Mouse (Mus musculus) stomach, embryonic 15.5 days (tissue): Measurements from ENCODE around the gene Hist1h1d. TPM values are rescaled to one million over a fixed set of nuclear protein-coding genes. Genes with fewer than 3 reads are reported as not detected.
A peak's percentile ranks its signal among the peaks of the same experiment; 100 is the strongest.
"Not testable (repeated sequence)": the region's sequence is repeated elsewhere in the genome, so short reads cannot be mapped to it uniquely, and the experiment has no call there.

Source experiments
- ATAC-seq: fragments of 200-750 bp; cut with Nextera tagmentation; 2 replicates; pipeline ENCODE4 v1.8.0; 2017; ENCODE audit warnings: low read depth, moderate number of reproducible peaks, moderate TSS enrichment; ENCODE audit not compliant: insufficient read depth, low FRiP score
- H3K27ac ChIP-seq: fragments of 300-500 bp; sonication (generic); 2 replicates; pipeline ENCODE4 v1.5.1; 2015; ENCODE audit warnings: mild to moderate bottlenecking, inconsistent platforms
- H3K27me3 ChIP-seq: fragments of 300-500 bp; sonication (generic); replicated peaks from 2 replicates; pipeline ENCODE4 v1.6.1; 2015; ENCODE audit warnings: inconsistent platforms
- H3K36me3 ChIP-seq: fragments of 300-500 bp; sonication (generic); 2 replicates; pipeline ENCODE4 v1.6.1; 2015; ENCODE audit warnings: inconsistent platforms
- H3K4me1 ChIP-seq: fragments of 300-500 bp; sonication (generic); 2 replicates; pipeline ENCODE4 v1.6.1; 2015; ENCODE audit warnings: inconsistent platforms
- H3K4me2 ChIP-seq: fragments of 300-500 bp; sonication (generic); 2 replicates; pipeline ENCODE4 v1.6.1; 2015; ENCODE audit warnings: mild to moderate bottlenecking, inconsistent platforms
- H3K4me3 ChIP-seq: fragments of 300-500 bp; sonication (generic); replicated peaks from 2 replicates; pipeline ENCODE4 v1.5.1; 2015; ENCODE audit warnings: inconsistent platforms
- H3K9ac ChIP-seq: fragments of 300-500 bp; sonication (generic); 2 replicates; pipeline ENCODE4 v1.6.1; 2015; ENCODE audit warnings: inconsistent platforms
- H3K9me3 ChIP-seq: fragments of 300-500 bp; sonication (generic); 2 replicates; pipeline ENCODE4 v1.6.1; 2016; ENCODE audit warnings: inconsistent platforms
- WGBS: fragments of 180-500 bp; shearing (Covaris S2); methylation state at CpG from one replicate; pipeline ENCODE4 v1.1.7; 2015; 5-methylcytosine and 5-hydroxymethylcytosine counted together
- polyA plus RNA-seq: library from polyadenylated mRNA; unstranded; fragments of >200 nt; fragmentation: Nextera tagmentation; extraction: Ambion mirVana; gene quantifications from 2 replicates; pipeline ENCODE4 v1.2.1, GENCODE M21; 2015

Gene Hist1h1d
- polyA plus RNA-seq, 1 experiment from 2014 or later = 0.98 TPM

DNA sequence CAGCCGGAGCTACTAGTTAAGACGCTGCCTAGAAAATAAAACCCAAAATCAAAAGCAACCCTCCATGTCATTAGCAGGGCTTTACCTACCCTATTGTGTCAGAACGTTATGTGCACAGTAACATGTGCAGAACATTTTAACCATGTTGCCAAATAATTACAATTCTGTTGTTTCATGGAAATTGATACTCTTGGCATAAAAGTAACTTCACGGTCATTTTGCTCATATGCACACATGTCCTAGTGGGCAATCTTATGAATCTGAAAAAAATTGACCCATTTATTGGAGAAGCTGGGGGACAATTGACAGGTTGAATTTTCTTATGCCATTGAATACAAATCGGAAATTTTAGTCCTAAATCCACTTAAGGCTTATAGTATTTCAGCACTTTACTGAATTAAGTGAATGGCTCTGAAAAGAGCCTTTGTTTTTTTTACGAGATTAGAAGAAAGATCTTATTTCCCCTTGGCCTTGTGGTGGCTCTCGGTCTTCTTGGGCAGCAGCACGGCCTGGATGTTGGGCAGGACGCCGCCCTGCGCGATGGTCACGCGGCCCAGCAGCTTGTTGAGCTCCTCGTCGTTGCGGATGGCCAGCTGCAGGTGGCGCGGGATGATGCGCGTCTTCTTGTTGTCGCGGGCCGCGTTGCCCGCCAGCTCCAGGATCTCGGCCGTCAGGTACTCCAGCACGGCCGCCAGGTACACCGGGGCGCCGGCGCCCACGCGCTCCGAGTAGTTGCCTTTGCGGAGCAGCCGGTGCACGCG, 17.4 kb downstream of the Hist1h1d start:
- H3K4me3 ChIP-seq = peak overlapping the region; percentile 47
- H3K4me1 ChIP-seq, ATAC-seq, H3K27me3 ChIP-seq, H3K9me3 ChIP-seq, H3K36me3 ChIP-seq: not testable (repeated sequence)
- 1% methylated on average over 27 of the region's 41 CpGs for WGBS
- H3K27ac ChIP-seq = peak overlapping the region; percentile 98
- peak overlapping the region; percentile 9; the same call in 1 of the 2 replicates for H3K9ac ChIP-seq
- H3K4me2 ChIP-seq = peak overlapping the region; percentile 52

DNA sequence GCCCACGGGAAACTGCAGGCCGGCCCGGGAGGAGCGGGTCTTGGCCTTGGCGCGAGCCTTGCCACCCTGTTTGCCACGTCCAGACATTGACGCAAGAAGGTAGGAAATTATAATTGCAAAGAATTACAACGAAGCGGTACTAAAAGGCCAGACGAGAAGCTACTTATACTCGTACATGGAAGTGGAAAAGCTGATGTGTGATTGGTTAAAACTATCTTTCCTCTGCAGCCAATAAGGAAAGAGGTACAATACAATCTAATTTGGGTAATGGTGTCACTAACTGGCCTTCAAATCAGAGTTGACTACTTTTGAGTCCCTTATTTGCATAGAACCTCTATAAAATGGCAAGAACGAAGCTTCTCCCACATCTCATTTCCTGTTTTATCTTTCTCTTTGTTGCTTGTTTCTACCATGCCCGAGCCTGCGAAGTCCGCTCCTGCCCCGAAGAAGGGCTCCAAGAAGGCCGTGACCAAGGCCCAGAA, 18.0 kb downstream of the Hist1h1d start, which contains the start of the genes Hist1h2ae and Hist1h2bg:
TSS of gene Hist1h2ae (minus strand) at position 199 of the 482 bp plus-strand sequence.
TSS of gene Hist1h2bg (plus strand) at position 375 of the 482 bp plus-strand sequence.
- Histone ChIP-seq H3K4me2 (peak within 1 kb of the TSS; percentile 61), H3K27me3 (no peaks in the 10 kb centered on the region), H3K4me1 (no peaks in the 10 kb centered on the region; the same call in 1 of the 2 replicates), H3K27ac (peak within 1 kb of the TSS; percentile 98), H3K9me3 (no peaks in the 10 kb centered on the region), H3K9ac (peak within 1 kb of the TSS; percentile 41; the same call in 1 of the 2 replicates), H3K36me3 (no peaks in the 10 kb centered on the region), H3K4me3 (peak within 1 kb of the TSS; percentile 47)
- peak; percentile 88 for ATAC-seq
- WGBS = 0% methylated on average over 18 of the region's 18 CpGs

DNA sequence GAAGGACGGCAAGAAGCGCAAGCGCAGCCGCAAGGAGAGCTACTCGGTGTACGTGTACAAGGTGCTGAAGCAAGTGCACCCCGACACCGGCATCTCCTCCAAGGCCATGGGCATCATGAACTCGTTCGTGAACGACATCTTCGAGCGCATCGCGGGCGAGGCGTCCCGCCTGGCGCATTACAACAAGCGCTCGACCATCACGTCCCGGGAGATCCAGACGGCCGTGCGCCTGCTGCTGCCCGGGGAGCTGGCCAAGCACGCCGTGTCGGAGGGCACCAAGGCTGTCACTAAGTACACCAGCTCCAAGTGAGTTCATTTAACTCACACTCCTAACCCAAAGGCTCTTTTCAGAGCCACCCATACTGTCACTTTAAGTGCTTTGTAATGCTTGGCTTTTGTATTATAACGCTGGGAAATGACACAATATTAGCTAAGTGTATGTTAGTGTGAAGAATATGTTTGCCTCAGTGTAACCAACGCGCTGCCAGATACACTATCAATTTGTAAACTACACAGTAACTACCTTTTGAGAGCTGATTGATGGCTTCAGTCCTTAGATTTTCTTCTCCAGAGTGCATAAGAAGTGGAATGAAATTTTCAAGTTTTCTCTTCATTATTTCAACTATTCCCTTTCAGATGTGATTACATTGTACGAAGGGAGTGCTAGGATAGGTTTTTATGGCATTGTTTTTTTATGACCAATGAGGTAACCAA, 18.6 kb downstream of the Hist1h1d start:
- Histone ChIP-seq H3K9ac (peak overlapping the region; percentile 41; the same call in 1 of the 2 replicates), H3K4me2 (peak overlapping the region; percentile 61), H3K27ac (peak overlapping the region; percentile 98), H3K4me3 (peak overlapping the region; percentile 47)
- H3K36me3 ChIP-seq, ATAC-seq, H3K27me3 ChIP-seq, H3K9me3 ChIP-seq, H3K4me1 ChIP-seq: not testable (repeated sequence)
- WGBS = 0% methylated on average over 15 of the region's 34 CpGs

DNA sequence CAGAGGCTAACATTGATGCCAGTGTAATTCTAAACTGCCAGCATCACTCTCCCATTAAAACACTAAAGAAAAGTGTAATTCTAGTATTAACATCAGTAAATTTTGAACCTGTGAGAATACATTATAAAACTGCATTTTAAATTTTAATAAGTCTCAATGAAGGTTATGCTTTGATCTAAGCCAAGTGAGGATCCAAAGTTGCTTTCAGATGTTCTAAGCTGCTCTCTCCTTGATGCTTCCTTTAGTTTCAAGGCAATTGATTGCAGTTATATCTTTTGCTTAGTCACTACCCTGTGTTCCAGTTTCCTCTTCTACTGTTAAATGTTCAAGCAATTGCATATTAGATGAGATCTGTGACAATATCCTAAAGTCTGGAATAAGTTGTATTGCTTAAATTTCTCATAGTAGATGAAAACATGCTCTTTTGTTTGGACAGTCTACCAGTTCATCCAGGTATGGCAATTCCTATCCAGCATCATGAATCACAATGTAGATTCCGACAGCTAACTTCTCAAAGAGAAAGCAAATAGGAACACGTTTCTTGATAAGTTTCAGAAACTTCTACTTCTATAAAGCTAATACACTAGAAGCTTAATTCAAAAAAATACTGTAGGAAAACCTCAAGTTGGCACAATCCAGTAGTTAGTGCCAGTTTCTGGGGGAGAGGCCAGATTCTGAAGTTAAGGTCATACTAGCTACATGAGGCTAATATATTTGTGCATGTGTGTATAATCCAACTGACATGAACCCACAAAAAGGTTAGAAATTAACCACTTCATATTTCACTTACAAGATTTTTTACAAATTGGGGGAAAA, 19.4 kb downstream of the Hist1h1d start:
- no peak for ATAC-seq
- Histone ChIP-seq H3K9ac (peak overlapping the region; percentile 41; the same call in 1 of the 2 replicates), H3K4me2 (peak overlapping the region; percentile 61), H3K36me3 (no peaks in the 10 kb centered on the region), H3K4me3 (peak overlapping the region; percentile 47), H3K27ac (peak overlapping the region; percentile 94), H3K9me3 (no peaks in the 10 kb centered on the region), H3K27me3 (no peaks in the 10 kb centered on the region), H3K4me1 (peaks cover 7% of the 10 kb centered on the region; the same call in 1 of the 2 replicates)
- WGBS = 19% methylated on average over 2 of the region's 2 CpGs

DNA sequence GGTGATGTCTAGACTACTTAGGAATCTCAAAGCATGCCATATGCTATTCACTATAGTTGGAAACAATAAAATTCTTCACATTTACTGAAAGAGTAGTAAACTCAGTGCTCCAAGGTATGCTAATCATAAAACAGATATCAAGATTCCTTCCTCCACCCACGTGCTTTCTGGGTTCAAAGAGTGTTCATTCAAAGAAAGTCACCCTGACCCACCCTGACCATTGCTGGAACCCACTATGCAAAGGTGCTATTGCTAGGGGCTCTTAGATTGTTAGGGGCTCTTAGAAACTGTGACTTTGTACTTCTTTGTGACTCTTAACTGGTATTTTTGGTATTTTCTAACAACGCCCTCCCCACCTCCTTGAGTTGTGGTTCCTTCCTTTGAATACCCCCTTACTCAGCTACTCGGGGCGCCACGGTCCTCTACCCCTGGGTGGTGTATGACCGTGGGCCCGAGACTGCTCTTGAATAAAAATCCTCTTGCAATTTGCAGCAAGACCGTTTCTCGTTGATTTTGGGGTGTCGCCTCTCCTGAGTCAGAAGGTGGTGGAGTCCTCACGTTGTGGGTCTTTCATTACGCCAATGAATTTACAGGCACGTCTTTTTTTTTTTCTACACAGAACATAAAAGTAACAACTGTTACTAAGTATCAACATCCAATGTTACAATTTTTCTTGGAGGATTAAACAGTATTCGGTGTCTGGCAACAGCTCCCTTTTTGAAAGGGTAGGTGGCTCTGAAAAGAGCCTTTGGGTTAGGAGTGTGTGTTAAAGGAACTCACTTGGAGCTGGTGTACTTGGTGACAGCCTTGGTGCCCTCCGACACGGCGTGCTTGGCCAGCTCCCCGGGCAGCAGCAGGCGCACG, 20.2 kb downstream of the Hist1h1d start:
- H3K4me1 ChIP-seq, ATAC-seq, H3K27me3 ChIP-seq, H3K9me3 ChIP-seq, H3K36me3 ChIP-seq: not testable (repeated sequence)
- 7% methylated on average over 20 of the region's 20 CpGs for WGBS
- Histone ChIP-seq H3K4me3 (peak overlapping the region; percentile 47), H3K9ac (peak overlapping the region; percentile 37; the same call in 1 of the 2 replicates), H3K4me2 (peak overlapping the region; percentile 61), H3K27ac (peak overlapping the region; percentile 94)

DNA sequence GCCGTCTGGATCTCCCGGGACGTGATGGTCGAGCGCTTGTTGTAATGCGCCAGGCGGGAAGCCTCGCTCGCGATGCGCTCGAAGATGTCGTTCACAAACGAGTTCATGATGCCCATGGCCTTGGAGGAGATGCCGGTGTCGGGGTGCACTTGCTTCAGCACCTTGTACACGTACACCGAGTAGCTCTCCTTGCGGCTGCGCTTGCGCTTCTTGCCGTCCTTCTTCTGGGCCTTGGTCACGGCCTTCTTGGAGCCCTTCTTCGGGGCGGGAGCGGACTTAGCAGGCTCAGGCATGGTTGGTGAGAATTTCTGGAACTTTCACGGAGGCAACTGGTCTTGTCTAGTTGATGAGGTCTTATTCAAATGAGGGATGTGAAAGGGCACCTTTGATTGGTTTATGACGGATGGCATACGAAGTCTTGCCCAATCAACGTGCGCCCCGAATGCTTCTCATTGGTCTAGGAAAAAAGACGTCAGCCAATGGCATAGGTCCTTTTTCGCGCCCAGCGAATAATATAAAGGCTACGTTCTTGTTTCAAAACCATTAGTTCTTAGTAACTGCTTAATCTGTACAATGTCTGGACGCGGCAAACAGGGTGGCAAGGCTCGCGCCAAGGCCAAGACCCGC, 20.9 kb downstream of the Hist1h1d start, which contains the start of the genes Hist1h2bf and Hist1h2ad:
TSS of gene Hist1h2bf (minus strand) at position 299 of the 627 bp plus-strand sequence.
TSS of gene Hist1h2ad (plus strand) at position 484 of the 627 bp plus-strand sequence.
- Histone ChIP-seq H3K9ac (peak within 1 kb of the TSS; percentile 37; the same call in 1 of the 2 replicates), H3K4me2 (peak within 1 kb of the TSS; percentile 71), H3K4me3 (peak within 1 kb of the TSS; percentile 47), H3K27ac (peak within 1 kb of the TSS; percentile 94)
- H3K36me3 ChIP-seq, H3K4me1 ChIP-seq, H3K27me3 ChIP-seq, H3K9me3 ChIP-seq: not testable (repeated sequence)
- peak; percentile 87 for ATAC-seq
- under 1% methylated on average over 42 of the region's 42 CpGs for WGBS

DNA sequence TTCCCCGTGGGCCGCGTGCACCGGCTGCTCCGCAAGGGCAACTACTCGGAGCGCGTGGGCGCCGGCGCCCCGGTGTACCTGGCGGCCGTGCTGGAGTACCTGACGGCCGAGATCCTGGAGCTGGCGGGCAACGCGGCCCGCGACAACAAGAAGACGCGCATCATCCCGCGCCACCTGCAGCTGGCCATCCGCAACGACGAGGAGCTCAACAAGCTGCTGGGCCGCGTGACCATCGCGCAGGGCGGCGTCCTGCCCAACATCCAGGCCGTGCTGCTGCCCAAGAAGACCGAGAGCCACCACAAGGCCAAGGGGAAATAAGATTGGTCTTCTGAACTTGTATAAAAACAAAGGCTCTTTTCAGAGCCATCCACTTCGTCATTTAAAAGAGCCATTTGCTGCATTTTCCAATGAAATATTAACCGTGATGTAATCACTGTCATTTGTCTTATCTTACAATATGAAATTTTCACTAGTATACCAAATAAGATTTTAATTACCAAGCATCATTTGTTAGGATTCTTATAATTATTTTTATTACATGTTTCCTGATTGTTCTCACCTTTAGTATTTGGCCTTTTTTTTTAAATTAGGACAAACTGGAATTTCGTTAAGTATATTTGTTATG, 21.6 kb downstream of the Hist1h1d start:
- not testable (repeated sequence) for H3K9ac ChIP-seq, H3K4me1 ChIP-seq, H3K27me3 ChIP-seq, H3K9me3 ChIP-seq, ATAC-seq, H3K36me3 ChIP-seq
- H3K4me2 ChIP-seq = peak overlapping the region; percentile 71
- peak overlapping the region; percentile 94 for H3K27ac ChIP-seq
- WGBS = under 1% methylated on average over 12 of the region's 39 CpGs
- H3K4me3 ChIP-seq = peak overlapping the region; percentile 36

DNA sequence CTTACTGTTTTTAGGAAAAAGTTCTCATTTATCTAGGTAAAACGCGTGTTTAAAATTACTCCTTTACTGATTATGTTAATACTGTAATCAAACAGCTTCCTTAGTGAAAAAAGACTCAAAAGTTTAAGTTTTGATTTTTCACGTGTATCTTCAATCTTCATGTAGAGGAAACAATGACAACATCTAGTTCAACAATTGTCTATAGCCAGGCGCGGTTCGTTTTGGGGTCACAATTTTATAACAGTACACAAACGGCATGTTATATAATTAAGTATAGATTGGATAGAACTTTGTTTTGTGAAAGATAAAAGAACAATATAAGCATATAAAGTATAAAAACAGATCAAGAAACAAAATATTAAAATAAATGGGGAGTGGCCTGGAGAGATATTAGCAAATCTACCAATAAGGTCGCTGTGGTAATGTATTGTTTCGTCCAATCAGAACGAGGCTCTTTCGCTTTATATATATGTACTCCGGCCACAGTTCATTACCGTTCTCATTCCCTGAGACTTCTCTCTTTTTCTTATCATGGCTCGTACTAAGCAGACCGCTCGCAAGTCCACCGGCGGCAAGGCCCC, 22.3 kb downstream of the Hist1h1d start, which contains the start of gene Hist1h3d:
TSS of gene Hist1h3d (plus strand) at position 493 of the 581 bp plus-strand sequence.
- under 1% methylated on average over 17 of the region's 18 CpGs for WGBS
- Histone ChIP-seq H3K36me3 (no peaks in the 10 kb centered on the region), H3K4me3 (peak within 1 kb of the TSS; percentile 44), H3K4me2 (peak within 1 kb of the TSS; percentile 71), H3K9ac (peak within 1 kb of the TSS; percentile 46), H3K27me3 (no peaks in the 10 kb centered on the region), H3K4me1 (0 out of 2 replicates have a peak, but pooled peaks cover 7% of the 10 kb centered on the region), H3K27ac (peak within 1 kb of the TSS; percentile 94), H3K9me3 (no peaks in the 10 kb centered on the region)
- peak; percentile 62 for ATAC-seq

DNA sequence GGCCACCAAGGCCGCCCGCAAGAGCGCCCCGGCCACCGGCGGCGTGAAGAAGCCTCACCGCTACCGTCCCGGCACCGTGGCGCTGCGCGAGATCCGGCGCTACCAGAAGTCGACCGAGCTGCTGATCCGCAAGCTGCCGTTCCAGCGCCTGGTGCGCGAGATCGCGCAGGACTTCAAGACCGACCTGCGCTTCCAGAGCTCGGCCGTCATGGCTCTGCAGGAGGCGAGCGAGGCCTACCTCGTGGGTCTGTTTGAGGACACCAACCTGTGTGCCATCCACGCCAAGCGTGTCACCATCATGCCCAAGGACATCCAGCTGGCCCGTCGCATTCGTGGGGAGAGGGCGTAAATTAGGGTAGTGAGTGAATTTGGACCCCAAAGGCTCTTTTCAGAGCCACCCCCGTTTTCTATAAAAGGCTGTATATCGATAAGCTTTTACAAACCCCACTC, 22.8 kb downstream of the Hist1h1d start:
- under 1% methylated on average over 12 of the region's 40 CpGs for WGBS
- H3K4me2 ChIP-seq = peak overlapping the region; percentile 71
- H3K27ac ChIP-seq = peak overlapping the region; percentile 86
- not testable (repeated sequence) for ATAC-seq, H3K36me3 ChIP-seq, H3K9me3 ChIP-seq, H3K27me3 ChIP-seq, H3K4me1 ChIP-seq
- peak overlapping the region; percentile 46 for H3K9ac ChIP-seq
- peak overlapping the region; percentile 44 for H3K4me3 ChIP-seq
